Mouse (Mus musculus) leukemia stem cell, adult 10-12 weeks (primary cell): ENCODE data around the gene Adam26a. TPM values are rescaled to one million over a fixed set of nuclear protein-coding genes. Genes with fewer than 3 reads are reported as not detected.

ENCODE experiments used
- polyA plus RNA-seq: library from polyadenylated mRNA; stranded (reverse); fragments of >175 nt; gene quantifications from 2 replicates; pipeline ENCODE4 v1.2.3, GENCODE M21; 2012; ENCODE audit warnings: low replicate concordance

The Adam26a gene
- polyA plus RNA-seq, result not detected in 2 replicates

GRCm38 (mm10) chr8:43576607-43577006, at the start of gene Adam26a:
TSS of gene Adam26a (minus strand) at chr8:43576707.

GRCm38 (mm10) chr8:43528006-43528405, 48.5 kb downstream of the Adam26a start, which contains the start of gene Adam26b:
TSS of gene Adam26b (minus strand) at chr8:43528106.

Other genes starting within 250 kb of the Adam26a start
- gene Adam26b, start 48.6 kb downstream of the Adam26a start, polyA plus RNA-seq, result not detected in 2 replicates
- not detected in 2 replicates for gene Gm5346, start 50.6 kb upstream of the Adam26a start, polyA plus RNA-seq
- gene Adam34, start 133.3 kb upstream of the Adam26a start, polyA plus RNA-seq, result not detected in 2 replicates